Mouse (Mus musculus): ENCODE measurements at regions not wholly inside any gene's neighbourhood (a gene's known extent, or its start where the extent isn't known, plus 50 kb on each side); places are given as distances from the start of the nearest gene placed in this dataset.

DNA sequence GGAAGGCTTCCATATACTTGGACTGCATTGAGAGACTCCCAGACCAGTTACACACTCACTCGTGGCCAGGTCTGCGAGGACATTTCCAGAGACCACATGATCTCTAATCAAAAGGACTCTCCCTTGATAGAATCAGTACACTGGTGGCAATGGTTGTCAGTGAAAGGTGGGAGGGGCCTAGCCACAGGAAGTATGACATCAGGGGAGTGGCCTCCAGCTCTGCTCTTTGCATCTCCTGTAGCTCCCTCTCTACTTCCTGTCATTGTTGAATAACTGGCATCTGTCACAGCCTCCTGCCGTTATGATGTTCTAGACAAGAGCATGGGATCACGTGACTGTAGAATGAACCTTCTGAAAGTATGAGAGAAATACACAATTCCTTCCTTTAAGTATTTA is 164.3 kb upstream of the Cdh4 start:
- TF ChIP-seq CTCF (IDR thresholded peaks at IDR 0.05; ENCODE audit: extremely low read depth, insufficient read depth, low read length) (no peak), POLR2A (IDR thresholded peaks at IDR 0.05; ENCODE audit: extremely low read depth, insufficient read depth, low read length) (no peak)
